Mouse (Mus musculus): Measurements from ENCODE around the gene Kcnip1. TPM values are rescaled to one million over a fixed set of nuclear protein-coding genes. Genes with fewer than 3 reads are reported as not detected.

Kcnip1 gene
- polyA plus RNA-seq, 2 experiments, result 0.10 to 0.25 TPM

DNA sequence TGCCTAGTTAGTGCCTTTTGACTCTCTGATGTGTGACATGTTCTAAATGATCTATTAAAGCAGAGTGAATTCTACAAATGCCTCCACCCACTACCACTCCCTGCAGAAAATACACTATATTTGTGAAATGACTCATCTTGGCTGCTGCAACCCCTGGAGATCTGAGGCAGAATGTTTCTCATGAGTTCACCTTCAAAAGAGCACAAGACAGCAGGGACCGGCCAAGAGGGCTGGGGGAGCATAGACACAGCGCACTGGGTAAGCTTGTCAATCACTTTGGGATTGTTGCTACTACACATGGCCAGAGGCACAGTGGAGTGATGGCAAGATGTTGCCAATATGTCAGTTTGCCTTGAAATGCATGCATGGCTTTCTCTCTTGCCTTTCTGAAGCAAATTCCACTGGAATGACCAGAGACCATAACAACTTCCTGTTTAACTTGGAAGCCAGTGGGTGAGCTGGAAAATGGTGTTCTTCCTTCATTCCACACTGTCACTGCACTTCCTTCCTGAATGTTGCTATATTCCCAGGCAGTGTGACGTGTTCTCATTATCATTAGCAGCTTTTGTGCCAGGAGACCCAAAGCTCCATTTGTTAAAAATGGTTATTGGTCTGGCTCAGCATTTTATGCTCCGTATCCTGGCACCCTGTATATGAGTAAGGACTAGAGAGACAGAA is 131.9 kb downstream of the Kcnip1 start:
- Histone ChIP-seq H3K4me2 (ENCODE audit: low read depth) (no peak overlapping the region), H3K4me3 (ENCODE audit: insufficient read depth in 1 of 2, low read depth in 2 of 2, low read length in 2 of 2) (no peak overlapping the region), H3K9me3 (ENCODE audit: control insufficient read depth, low read length) (no peaks in the 10 kb centered on the region), H3K4me1 (replicated peaks; ENCODE audit: control insufficient read depth in 2 of 2, insufficient read depth in 2 of 2, low read length in 1 of 2) (peaks cover 0 to 11% of the 10 kb centered on the region in 2 experiments; a peak in 3 of 4 replicates), H3K36me3 (replicated peaks; ENCODE audit: control insufficient read depth, insufficient read depth, low read depth) (no peaks in the 10 kb centered on the region), H3K9ac (replicated peaks) (no peak overlapping the region), H3K27me3 (ENCODE audit: control insufficient read depth, insufficient read depth, low read length) (no peaks in the 10 kb centered on the region), H3K27ac (no peak overlapping the region)
- 58% methylated on average over 4 of the region's 4 CpGs for WGBS (ENCODE audit: insufficient replicate concordance)
- DNase-seq (ENCODE audit: low read depth in 3 of 3, low spot score in 3 of 3) (no peak), ATAC-seq (ENCODE audit: insufficient read depth) (no peak)
- no peak for TF ChIP-seq EP300 (IDR thresholded peaks at IDR 0.05; ENCODE audit: low read depth)

DNA sequence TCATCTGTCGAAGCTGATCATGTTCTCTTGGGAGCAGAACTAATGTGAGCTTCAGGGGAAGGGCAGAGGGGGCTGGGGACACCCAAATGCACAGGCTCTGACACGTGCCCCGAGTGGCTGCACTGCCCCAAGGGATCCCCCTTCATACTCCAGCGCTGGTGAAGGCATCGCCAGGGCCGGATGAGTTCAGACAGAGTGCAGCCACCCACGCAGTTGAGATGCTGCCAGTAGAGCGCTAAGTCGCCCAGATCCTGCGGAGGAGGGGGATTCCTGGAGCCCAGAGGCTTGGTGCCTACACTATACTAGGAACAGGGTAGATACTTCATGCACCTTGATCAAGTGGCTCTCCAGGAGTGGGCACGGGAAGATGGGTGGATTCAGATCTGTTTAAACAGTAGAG is 143.3 kb downstream of the Kcnip1 start:
- 54% methylated on average over 11 of the region's 11 CpGs for WGBS (ENCODE audit: insufficient replicate concordance)
- DNase-seq (ENCODE audit: low read depth in 3 of 3, low spot score in 3 of 3), result no peak
- Histone ChIP-seq H3K4me1 (replicated peaks; ENCODE audit: control insufficient read depth in 2 of 2, insufficient read depth in 2 of 2, low read length in 1 of 2) (no peaks in the 10 kb centered on the region), H3K36me3 (replicated peaks; ENCODE audit: control insufficient read depth, insufficient read depth, low read depth) (no peaks in the 10 kb centered on the region), H3K27ac (no peak overlapping the region), H3K4me3 (ENCODE audit: insufficient read depth in 1 of 2, low read depth in 2 of 2, low read length in 2 of 2) (no peak overlapping the region), H3K9ac (replicated peaks) (no peak overlapping the region), H3K4me2 (ENCODE audit: low read depth) (no peak overlapping the region), H3K9me3 (ENCODE audit: control insufficient read depth, low read length) (no peaks in the 10 kb centered on the region), H3K27me3 (ENCODE audit: control insufficient read depth, insufficient read depth, low read length) (peaks cover 2% of the 10 kb centered on the region; the same call in 1 of the 2 replicates)
- ATAC-seq (ENCODE audit: insufficient read depth), result no peak
- TF ChIP-seq CTCF (IDR thresholded peaks at IDR 0.05; ENCODE audit: low read depth), result no peak
- TF ChIP-seq EP300 (IDR thresholded peaks at IDR 0.05; ENCODE audit: low read depth), result no peak

DNA sequence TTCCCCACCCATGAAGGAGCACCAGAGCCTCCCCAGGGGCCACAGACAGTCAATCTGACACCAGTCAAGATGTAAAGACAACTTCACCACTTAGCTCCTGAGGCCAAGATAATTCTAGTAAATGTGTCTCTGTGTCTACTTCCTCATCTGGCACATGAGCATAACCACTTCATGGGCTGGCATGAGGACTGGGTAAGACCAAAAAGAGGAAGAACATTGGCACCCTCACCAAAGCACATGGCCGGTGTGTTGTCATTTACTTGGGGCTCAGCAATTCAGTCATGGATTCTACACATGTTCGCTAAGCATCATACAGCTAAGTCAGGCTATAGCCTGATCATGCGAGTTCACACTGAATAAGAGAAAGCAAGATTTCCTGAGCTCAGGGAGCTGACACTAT is 144.3 kb downstream of the Kcnip1 start:
- no peak for ATAC-seq (ENCODE audit: insufficient read depth)

DNA sequence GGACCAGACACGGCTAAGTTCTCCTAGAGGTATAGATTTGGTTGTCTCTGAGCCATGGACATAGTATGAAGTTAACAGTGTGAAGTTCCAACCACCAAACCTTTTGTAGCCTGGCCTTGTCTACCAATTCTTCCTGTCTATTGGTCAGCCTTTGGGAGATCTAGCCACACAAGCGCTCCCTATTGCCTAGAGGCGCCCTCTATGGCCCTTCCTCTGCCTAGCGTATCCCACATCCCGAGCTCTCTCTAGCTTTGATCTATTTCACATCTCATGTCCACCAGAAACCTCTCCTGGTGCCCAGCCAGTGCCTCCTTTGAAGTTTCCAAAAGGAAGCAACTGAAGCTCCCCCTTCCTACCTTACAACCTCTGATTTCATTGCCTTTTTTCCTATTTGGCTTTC is 147.0 kb downstream of the Kcnip1 start:
- no peaks in the 10 kb centered on the region for H3K36me3 ChIP-seq (replicated peaks; ENCODE audit: control insufficient read depth, insufficient read depth, low read depth)
- H3K4me2 ChIP-seq (ENCODE audit: low read depth), result no peak overlapping the region
- no peaks in the 10 kb centered on the region for H3K9me3 ChIP-seq (ENCODE audit: control insufficient read depth, low read length)
- 47% methylated on average over 5 of the region's 5 CpGs for WGBS (ENCODE audit: insufficient replicate concordance)
- H3K9ac ChIP-seq (replicated peaks), result no peak overlapping the region
- H3K4me1 ChIP-seq (replicated peaks; ENCODE audit: control insufficient read depth in 2 of 2, insufficient read depth in 2 of 2, low read length in 1 of 2), result no peaks in the 10 kb centered on the region
- peaks cover 21% of the 10 kb centered on the region for H3K27me3 ChIP-seq (ENCODE audit: control insufficient read depth, insufficient read depth, low read length)
- no peak overlapping the region for H3K4me3 ChIP-seq (ENCODE audit: insufficient read depth in 1 of 2, low read depth in 2 of 2, low read length in 2 of 2)
- H3K27ac ChIP-seq, result no peak overlapping the region
- DNase-seq (ENCODE audit: low read depth in 3 of 3, low spot score in 3 of 3) (no peak), ATAC-seq (ENCODE audit: insufficient read depth) (no peak)
- TF ChIP-seq CTCF (IDR thresholded peaks at IDR 0.05; ENCODE audit: low read depth), result no peak
- no peak for TF ChIP-seq EP300 (IDR thresholded peaks at IDR 0.05; ENCODE audit: low read depth)

More for the DNA sequence above, 144.3 kb downstream of the Kcnip1 start:
- Histone ChIP-seq H3K36me3 (replicated peaks; ENCODE audit: control insufficient read depth, insufficient read depth, low read depth) (no peaks in the 10 kb centered on the region), H3K27ac (no peak overlapping the region), H3K9ac (replicated peaks) (no peak overlapping the region), H3K4me1 (replicated peaks; ENCODE audit: control insufficient read depth in 2 of 2, insufficient read depth in 2 of 2, low read length in 1 of 2) (no peaks in the 10 kb centered on the region), H3K9me3 (ENCODE audit: control insufficient read depth, low read length) (no peaks in the 10 kb centered on the region), H3K4me2 (ENCODE audit: low read depth) (no peak overlapping the region), H3K4me3 (ENCODE audit: insufficient read depth in 1 of 2, low read depth in 2 of 2, low read length in 2 of 2) (no peak overlapping the region), H3K27me3 (ENCODE audit: control insufficient read depth, insufficient read depth, low read length) (peaks cover 4% of the 10 kb centered on the region)
- 56% methylated on average over 3 of the region's 3 CpGs for WGBS (ENCODE audit: insufficient replicate concordance)
- DNase-seq (ENCODE audit: low read depth in 3 of 3, low spot score in 3 of 3), result no peak
- TF ChIP-seq EP300 (IDR thresholded peaks at IDR 0.05; ENCODE audit: low read depth) (no peak), CTCF (IDR thresholded peaks at IDR 0.05; ENCODE audit: low read depth) (no peak)

- no peaks in the 10 kb centered on the region for H3K36me3 ChIP-seq (replicated peaks; ENCODE audit: control insufficient read depth, insufficient read depth, low read depth)
- no peaks in the 10 kb centered on the region for H3K4me1 ChIP-seq (replicated peaks; ENCODE audit: control insufficient read depth in 2 of 2, insufficient read depth in 2 of 2, low read length in 1 of 2)
- DNase-seq (ENCODE audit: low read depth in 3 of 3, low spot score in 3 of 3) (no peak), ATAC-seq (ENCODE audit: insufficient read depth) (no peak)
- no peak overlapping the region for H3K4me3 ChIP-seq (ENCODE audit: insufficient read depth in 1 of 2, low read depth in 2 of 2, low read length in 2 of 2)
- no peak overlapping the region for H3K27ac ChIP-seq
- peaks cover 23% of the 10 kb centered on the region for H3K27me3 ChIP-seq (ENCODE audit: control insufficient read depth, insufficient read depth, low read length)
- no peaks in the 10 kb centered on the region for H3K9me3 ChIP-seq (ENCODE audit: control insufficient read depth, low read length)
- WGBS (ENCODE audit: insufficient replicate concordance), result 1% methylated on average over 52 of the region's 52 CpGs
- H3K4me2 ChIP-seq (ENCODE audit: low read depth), result no peak overlapping the region
- TF ChIP-seq CTCF (IDR thresholded peaks at IDR 0.05; ENCODE audit: low read depth), result no peak
- TF ChIP-seq EP300 (IDR thresholded peaks at IDR 0.05; ENCODE audit: low read depth), result no peak
- H3K9ac ChIP-seq (replicated peaks), result no peak overlapping the region
These were observed 149.6 kb downstream of the Kcnip1 start for GRCm38 (mm10) chr11:33843294-33843864.

All from liver, embryonic 14.5 days (tissue).